Mouse (Mus musculus) neutrophil, adult 5-6 weeks (primary cell): ENCODE measurements around the gene Atxn1. TPM values are rescaled to one million over a fixed set of nuclear protein-coding genes. Genes with fewer than 3 reads are reported as not detected.

Experiments
- ATAC-seq: fragments of 151-379, 151-347 bp; 2 replicates; pipeline ENCODE4 v1.8.0; 2017; ENCODE audit warnings: mild to moderate bottlenecking, moderate TSS enrichment; ENCODE audit not compliant: insufficient number of reproducible peaks, poor library complexity, low FRiP score, severe bottlenecking; ENCODE audit errors: extremely low read depth
- total RNA-seq: library from RNA; stranded (forward); fragments of 200-1000 nt; gene quantifications from 2 replicates; pipeline ENCODE4 v1.2.3, GENCODE M21; 2017

The Atxn1 gene
- total RNA-seq: 22.9 and 23.2 TPM in 2 replicates

DNA sequence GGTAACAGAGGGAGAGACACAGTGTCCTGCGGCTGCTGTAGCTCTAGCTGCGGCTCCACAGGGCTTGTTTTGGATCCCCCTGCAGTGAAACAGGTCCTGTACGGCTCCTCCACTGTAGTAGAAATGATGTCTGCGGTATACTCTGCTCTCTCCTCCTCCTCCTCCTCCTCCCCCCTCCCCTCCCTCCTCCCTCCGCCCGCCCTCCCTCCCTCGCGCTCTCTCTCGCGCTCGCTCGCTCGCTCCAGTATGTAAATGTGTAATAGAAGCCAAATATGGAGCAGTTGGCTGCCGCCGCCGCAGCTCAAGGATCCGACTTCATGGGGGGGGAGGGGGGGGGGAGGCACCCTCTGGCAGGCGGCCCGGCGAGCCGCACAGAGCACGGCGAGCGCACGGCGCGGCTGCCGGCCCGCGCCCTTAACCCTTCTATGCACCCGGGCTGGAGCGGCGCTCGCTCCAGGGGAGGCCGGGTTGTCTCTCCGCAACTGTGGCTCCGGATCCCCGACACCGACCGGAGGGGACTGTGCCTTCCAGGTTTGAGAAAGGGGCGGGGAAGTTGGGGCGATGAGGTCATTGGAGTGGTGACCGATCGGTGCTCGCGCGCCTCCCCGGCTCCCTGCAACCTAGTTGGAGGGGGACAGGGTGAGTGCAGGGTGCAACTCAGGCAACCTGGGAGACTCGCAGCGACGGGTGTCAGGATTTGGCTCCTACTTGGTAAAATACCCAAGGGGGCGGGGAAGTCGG lies at the start of gene Atxn1:
Atxn1 (minus strand) TSS at position 156 of the 741 bp plus-strand sequence.
- peak; percentile 37; the same call in 1 of the 2 replicates for ATAC-seq

DNA sequence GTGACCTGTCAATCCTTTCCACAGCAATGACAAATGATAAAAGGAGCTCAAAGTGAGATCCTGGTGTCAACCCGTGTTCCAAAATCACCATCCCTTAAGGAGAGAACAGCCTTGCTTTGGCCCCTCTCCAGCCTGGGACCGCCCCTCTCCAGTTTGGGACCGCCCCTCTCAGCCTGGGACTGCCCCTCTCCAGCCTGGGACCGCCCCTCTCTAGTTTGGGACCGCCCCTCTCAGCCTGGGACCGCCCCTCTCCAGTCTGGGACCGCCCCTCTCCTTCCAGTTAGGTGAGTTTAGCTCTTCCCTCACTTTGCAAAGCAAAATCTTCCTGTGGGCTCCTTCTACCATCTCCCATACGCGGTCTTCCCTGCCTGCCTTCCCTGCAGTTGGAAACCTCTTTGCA lies 46.4 kb upstream of the Atxn1 start:
- ATAC-seq: no peak

DNA sequence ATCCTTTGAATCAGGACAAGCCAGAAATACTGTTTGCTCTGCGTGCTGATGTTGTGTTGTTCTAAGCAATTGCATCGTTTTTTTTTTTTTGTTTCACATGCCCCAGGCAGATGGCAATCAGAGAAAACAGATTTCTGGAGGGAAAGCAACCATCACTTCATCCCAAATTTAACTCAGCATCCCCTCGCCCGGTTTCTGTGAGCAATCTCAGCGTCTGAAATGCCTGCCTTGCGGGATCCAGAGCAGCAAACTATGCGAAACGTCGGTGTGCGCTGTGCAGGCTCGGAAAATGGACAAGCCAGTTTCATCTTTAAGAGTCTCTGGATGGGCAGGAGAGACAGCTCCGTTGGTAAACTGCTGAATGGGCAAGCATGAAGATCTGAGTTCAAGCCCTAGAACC lies 45.3 kb upstream of the Atxn1 start:
- ATAC-seq: no peak

DNA sequence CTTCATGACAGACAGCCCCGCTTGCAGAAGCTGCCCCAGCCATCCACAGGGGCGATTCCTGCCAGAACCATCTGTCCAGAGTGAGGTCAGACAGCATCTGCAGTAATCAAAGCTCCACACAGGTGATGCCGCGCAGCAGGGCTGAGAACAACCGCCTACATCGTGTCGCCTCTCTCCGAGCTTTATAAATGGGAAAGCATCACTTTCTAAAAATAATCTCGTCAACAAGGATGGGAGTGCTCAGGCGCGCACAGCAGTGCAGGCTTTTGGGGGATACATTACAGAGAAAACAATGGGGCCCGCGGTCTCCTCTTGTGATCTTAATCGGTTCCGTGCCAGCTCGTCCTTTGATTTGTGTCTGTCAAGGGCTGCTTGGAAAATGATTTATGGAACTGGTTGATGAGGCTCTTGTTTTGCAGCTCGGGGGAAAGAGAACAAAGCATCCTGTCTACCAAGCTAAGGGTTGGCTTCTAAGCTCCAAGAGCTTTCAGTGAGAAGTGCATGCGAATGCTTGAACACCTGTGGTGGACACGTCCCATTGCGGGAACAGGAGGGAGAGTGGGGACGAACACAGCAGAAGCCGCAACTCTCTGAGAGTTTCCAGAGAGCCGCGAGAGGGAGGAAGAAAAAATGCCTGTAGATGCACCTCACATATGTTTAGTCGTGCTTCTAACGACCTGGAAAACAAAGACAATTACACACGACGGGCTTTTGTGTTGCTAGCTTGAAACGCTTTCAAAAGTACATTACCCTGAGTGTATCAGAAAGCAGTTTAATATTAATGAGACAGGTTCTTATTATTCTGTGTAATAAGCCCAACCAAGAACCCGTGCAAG lies 44.2 kb upstream of the Atxn1 start:
- ATAC-seq: no peak

DNA sequence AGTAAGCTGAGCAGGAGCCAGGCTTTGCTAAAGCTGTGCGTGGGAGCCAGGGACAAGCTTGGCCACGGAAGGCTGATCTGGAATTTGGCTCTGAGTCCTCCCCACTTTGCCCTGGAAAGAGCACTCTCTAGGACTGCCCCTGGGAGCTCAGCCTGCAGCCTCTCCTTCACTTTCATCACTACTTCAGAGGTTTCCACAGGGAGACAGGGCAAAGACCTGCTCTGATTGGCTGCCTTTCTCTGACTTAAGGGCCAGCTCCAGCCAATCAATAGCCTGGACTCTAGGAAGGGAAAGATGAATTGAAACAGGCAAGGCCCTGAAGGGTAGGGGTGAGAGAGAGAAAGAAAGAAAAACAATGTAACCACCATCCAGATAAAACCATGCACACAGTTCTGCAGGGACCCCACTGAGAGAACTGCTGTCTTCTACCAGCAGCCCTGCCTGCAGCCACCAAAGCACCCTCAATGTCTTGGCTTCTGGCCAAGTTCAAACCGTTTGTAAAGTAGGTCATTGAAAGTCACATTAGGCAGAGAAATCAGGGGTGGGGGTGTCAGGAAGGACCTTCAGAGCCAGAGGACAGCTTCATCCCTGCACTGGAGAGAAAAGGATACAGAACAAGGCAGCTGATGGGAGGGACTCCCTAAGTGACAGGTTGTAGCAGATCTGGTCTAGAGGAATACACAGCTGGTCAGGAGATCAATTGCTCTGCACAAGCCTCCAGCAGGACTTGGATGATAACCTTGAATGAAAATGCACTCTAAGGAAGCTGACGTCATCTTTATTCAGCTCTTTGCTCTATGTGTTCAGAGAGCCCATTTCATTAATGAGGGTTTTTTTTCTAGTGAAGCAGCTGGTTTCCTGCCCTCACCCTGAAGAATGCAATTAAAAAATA lies 41.6 kb upstream of the Atxn1 start:
- ATAC-seq: no peak

DNA sequence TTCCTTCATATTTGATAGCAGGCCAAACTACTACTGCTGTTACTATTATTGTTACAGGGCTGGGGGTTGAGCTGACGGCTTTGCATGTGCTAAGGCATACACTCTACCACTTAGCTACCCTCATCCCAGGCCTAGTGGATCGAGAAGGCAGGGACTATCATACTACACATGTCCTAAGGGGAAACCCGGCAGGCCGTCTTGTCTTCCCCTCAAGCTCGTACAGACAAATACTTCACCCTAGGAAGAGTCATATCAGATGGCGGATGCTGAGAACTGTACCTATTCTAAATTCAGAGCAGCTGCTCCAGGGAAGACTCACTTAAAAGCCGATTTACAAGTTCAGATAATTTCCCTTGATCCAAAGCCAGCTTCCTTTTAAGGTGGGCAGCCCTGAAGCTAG lies 40.8 kb upstream of the Atxn1 start:
- no peak for ATAC-seq

DNA sequence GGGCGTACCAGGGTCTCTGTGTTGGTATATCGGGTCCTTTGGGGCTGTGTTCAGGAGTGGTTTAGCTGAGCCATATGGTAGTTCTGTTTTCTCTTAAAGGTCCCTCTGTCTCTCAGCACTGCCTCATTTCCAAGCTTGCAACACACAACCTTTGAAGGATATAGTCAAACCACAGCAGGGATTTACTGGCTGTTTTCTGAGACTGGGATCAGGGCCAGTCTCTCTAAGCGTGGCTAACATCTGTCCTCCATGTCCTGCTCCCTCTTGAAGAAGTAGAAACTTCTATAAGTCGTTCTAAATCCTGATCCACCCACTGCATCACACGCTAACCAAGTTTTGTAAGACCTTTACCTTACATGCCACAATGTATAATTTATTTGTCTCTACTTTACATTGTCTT lies 36.5 kb upstream of the Atxn1 start:
- ATAC-seq: no peak

DNA sequence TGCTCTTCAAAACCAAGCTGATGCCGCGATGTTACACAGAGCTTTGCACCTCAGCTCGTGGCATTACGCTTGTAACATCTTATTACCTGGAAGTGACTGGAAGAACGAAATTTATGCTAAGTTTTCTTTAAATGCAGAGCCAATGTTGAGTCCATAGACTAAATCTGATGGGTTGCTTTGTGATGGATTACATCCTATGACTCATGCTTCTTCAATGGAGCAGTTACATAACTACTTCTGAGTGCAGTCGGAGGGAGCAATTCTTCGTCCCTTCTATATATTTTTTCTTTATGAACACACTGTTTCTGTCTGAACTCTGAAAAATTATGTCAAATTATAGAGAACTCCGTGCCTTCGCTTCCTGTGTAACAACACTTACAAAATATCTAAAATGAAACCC lies 28.1 kb upstream of the Atxn1 start:
- no peak for ATAC-seq

DNA sequence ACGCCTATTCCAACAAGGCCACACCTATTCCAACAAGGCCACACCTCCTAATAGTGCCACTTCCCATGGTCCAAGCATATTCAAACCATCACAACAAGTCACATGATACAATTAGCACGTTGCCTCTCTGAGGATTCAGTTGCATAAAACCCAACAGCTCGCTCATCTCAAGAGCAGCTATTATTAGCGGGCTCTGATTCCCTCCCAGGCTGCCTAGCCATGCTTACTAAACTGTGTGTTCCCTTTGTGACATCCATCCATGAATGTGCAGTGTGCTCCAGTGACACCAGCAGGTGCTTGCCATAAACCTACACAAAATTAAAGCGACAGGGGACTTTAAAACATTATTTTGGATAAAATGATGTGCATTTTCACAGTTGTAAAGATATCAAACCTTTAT lies 25.7 kb upstream of the Atxn1 start:
- no peak for ATAC-seq

DNA sequence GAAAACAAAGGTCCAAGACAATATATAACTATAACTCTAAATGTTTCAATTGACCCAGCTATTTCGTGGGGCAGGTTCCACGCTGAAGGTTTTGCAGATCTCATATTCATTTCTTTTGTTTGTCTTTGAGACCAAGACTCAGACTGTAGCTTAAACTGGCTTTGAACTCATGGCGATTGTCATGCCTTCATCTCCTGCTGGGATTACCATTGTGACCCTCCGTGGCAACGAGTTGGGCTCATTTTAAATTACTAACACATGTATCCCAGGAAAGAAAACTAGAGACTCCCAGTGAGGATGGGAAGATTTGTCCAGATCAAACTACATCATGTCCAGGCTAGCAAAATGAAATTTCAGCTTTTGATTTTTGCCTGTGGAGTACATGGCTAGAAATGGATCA lies 14.4 kb upstream of the Atxn1 start:
- no peak for ATAC-seq

DNA sequence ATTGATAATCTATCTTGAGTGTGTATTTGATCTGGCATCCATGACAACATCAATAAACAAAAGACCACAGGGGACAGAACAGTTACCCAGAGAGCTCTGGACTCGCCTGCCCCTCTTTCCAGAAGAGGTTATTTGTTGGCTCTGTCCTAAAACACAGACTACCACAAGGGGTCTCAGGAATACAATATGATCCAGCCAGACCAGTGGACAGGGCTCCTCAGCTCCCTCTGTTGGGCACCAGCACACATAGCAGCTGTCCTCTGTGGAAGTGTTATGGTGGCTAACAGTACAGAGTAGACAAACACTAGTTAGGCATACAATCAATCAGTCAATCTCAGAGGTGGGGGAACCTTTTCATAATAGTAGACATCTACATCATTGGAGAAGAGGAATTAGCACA lies 12.1 kb upstream of the Atxn1 start:
- ATAC-seq: peak; percentile 89

DNA sequence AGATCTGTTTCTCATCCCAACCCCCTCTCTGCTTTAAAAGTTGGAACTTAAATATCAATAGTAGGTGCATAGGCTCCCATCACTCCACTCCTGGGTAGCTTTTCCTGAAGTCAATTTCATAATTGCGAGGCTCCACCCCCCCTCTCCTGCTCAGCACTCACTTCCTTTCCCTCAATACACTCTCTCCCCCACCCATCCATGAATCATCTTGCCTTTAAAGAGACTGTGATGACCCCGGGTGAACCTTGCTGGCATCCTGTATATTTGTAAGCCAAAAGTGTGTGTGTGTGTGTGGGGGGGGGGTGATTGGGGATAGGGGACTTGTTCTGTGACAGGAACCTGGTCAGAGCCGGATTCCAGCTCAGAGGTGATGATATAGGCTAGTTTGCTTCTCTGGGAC lies 9.8 kb upstream of the Atxn1 start:
- no peak for ATAC-seq

DNA sequence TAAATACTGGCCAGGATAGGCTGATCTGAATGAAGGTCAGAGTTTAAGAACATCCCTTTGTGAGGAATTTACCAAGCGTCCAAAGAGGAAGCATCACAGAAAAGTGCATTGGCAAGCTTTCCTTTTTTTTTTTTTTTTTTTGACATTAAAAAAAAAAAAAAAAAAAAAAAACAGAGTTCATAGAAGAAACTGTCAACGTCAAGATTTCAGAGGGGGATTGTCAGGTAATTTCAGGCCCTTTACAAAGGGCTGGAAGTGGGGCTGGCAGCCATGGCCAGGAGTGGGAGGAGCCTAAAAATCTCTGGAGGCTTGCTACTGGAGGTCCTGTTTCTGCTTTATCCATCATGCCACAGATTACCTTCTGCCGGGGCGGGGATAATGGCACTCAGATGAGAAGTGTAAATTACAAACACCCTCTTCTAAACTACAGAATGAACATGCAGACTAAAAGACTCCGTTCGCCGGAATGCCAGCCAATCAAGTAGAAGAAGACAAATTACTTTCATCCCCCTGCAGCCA lies 9.2 kb upstream of the Atxn1 start:
- ATAC-seq: no peak

DNA sequence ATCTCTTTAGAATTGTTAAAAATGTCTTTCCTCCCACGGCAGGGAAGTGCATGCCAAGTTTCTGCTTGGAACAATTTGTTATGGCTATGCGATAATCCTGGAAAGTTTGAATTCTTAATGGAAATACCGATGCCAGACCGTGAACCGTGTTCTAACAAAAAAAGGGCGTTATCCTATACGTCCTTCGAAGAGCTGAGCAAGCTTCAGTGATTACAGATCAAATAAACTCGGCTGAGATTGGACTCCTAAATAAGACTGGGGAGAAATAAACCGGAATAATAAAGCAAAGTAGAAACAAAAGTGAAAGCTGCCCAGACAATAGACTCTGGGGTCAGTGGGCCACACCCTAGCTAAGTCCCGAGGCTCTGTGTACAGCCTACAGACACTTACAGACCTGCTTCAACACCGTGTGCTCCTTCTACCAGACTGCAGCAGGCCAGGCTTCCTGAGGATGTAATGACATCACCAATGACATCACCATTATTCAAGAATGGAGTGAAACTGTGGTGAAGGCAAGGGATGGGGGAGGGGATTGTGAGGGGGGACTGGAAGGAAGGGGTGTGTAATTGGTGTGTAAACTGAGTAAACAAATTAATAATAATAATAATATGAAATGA lies 6.2 kb upstream of the Atxn1 start:
- no peak for ATAC-seq

DNA sequence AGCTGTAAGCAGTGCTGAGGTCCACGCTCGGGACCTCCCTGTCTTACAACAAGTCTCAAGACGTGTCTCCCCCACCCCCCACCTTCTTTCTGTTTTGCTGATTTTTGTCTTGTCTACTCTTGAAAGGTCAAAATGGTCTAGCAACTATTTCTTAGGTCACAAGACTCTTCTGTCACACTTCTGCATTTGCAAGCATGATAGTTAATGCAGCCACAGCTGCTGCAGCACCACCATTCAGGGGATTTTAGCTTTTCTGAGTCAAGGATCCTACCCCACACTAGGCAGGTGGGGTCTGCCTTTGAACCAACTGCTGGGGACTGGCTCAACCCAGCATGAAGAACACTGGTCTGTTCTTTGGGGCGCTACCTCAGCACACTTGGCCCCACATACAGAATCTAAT lies 3.4 kb upstream of the Atxn1 start:
- ATAC-seq: no peak

DNA sequence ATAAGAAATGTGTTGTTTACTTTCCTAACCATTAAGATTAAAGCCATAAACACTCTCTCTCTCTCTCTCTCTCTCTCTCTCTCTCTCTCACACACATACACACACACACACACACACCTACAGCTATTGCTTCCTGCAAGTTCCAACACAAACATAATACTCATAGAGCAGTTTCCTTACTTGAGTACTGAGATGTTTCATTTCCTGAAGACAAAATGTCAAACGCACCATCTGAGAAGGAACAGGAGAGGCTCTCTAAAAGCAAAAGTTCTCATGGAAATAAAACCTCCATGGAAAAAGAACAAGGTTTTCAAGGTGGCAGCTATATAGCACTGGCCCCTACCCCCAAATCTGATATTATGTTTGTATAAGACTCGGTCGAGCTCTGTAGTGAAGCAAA lies 2.6 kb upstream of the Atxn1 start:
- ATAC-seq: no peak

DNA sequence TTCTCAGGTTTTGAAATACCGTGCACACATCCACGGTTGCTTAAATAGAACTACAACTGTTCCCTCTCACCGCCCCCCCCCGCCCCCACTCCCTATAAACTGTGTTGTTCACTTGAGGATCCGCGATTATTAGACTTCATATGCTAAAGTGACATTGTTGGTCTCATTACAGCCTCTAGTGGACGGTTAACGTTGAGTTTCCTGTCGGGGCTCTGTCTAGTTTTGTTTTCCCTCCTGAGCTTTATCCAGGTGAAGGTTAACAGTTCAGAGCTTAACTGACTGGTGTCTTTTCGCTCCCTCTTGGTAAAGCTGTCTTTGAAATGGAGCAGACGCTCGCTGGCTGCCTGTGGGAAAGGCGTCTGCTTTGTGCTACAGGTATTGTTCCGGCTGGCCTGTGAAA lies 1.8 kb upstream of the Atxn1 start:
- peak; percentile 40 for ATAC-seq

DNA sequence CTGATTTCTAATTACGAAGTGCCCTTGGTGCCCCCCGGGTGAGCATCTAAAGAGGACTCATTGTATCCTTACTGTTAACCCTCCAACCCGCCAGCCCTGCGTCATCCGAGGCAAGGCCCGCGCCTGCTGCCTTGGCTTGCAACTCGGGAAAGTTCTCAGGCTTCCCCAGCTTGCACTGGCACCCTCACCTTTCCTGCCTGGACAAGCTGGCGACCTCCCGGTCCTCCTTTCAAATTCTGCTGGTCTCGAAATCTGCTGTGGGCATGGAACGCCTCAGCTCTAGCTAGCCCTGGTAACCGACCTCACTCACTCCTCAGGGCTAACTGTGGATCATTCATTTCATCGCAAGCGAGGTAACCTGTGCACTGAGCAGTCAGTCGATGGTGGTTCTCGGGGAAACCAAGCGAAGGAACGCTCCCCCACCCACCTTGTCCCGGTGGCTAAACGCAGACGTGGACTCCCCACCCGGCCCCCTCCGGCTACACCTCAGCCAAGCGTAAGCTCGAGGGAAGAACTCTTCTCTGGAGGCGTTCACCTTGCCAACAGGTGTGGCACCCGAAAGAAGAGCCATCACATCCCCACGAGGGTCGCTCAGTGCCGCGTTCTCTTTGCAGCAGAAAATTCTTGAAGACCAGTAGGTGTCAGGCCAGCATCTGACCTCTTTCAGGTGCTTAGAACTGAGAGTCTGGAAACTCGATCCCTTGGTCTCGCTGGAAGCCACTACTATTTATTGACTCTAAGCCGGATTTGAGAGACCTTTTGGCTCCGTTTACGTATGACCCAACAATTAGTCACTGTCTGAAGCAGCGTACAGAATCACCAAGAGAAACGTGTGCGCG lies 1.0 kb upstream of the Atxn1 start:
- ATAC-seq: no peak
